Mouse (Mus musculus): ENCODE measurements around the gene Ankrd9.

- no peak for TF ChIP-seq CTCF (conservative IDR thresholded peaks at IDR 0.05; ENCODE audit: insufficient read depth, insufficient read length, low read depth, low read length)
- TF ChIP-seq POLR2A (IDR thresholded peaks at IDR 0.05; ENCODE audit: low read depth, low read length) = no peak
Measured at GRCm38 (mm10) chr12:110946216-110946615, 32.6 kb downstream of the Ankrd9 start.

All from kidney, adult 2 months (tissue).